ENCODE assay signal across 9 mouse cellular contexts in the genomic region with DNA sequence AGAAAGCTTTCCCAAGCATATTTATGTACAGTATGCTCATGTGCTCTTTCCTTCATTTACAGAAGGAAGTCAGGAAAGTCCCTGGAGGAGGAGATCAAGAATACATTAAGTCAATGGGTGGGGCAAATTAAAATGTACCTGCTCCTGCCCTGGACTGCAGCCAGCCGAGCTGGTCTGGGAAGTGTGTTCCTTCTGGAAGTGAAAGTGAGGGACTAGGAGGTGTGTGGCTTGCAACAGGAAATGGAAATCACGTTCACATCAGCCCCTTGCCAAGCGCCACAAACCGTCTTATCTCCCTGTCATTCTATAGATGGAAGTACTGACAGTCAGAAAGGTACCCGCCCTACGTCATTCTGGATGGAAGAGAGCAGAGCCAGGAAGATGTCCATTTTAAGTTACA. TPM values are rescaled to one million over a fixed set of nuclear protein-coding genes. Genes with fewer than 3 reads are reported as not detected.
A peak's percentile ranks its signal among the peaks of the same experiment; 100 is the strongest.
DNase-seq lines count a peak whose midpoint lies in the region; ATAC-seq and TF ChIP-seq lines count a peak whose summit lies in the region.
"Had no signal": no experiment of that assay in that cellular context is flagged by ENCODE, and none has a peak within 500 bp of the region (broad histone marks: within the 10 kb centered on the region; RNA-seq: fewer than 3 reads in every experiment).

No protein-coding gene starts in this region.

- peaks cover 41 to 62% of the 10 kb centered on the region in 2 experiments for H3K4me1 ChIP-seq in CH12.LX (ENCODE audit: control insufficient read depth in 1 of 2, insufficient read depth in 2 of 2)
- H3K4me1 ChIP-seq in heart, embryonic 12.5 days (replicated peaks) = peaks cover 12% of the 10 kb centered on the region; the same call in 1 of the 2 replicates
- H3K4me1 ChIP-seq in hindbrain, embryonic 11.5 days (replicated peaks; ENCODE audit: control insufficient read depth, insufficient read depth, low read length) = no peaks in the 10 kb centered on the region
- peaks cover 5% of the 10 kb centered on the region for H3K4me1 ChIP-seq in midbrain, embryonic 10.5 days

- WGBS in heart, embryonic 12.5 days = 34% methylated on average over 6 of the region's 6 CpGs
- whole genome bisulfite sequencing in hindbrain, embryonic 11.5 days = 77% methylated on average over 6 of the region's 6 CpGs
- 78% methylated on average over 6 of the region's 6 CpGs for WGBS in midbrain, embryonic 10.5 days

- no peak for TF ChIP-seq EP300 in CH12.LX (IDR thresholded peaks at IDR 0.05; ENCODE audit: low read length)

- TF ChIP-seq POLR2A in CH12.LX (IDR thresholded peaks at IDR 0.05; ENCODE audit: low read depth, low read length) = no peak

- H3K9me3 ChIP-seq in CH12.LX (replicated peaks; ENCODE audit: low read length) = no peaks in the 10 kb centered on the region
- H3K9me3 ChIP-seq in heart, embryonic 12.5 days (replicated peaks) = no peaks in the 10 kb centered on the region
- no peaks in the 10 kb centered on the region for H3K9me3 ChIP-seq in hindbrain, embryonic 11.5 days (ENCODE audit: control insufficient read depth, low read length)
- H3K9me3 ChIP-seq in midbrain, embryonic 10.5 days (replicated peaks) = no peaks in the 10 kb centered on the region

- TF ChIP-seq CTCF in CH12.LX (conservative IDR thresholded peaks at IDR 0.05 in 1 of 2, IDR thresholded peaks at IDR 0.05 in 1 of 2; ENCODE audit: low read depth in 2 of 2, low read length in 2 of 2) = no peak

- dilution Hi-C loops in CH12.LX (cut with MboI; ENCODE audit: extremely low pct_ligation_motif_present, extremely low pct_unique_long_range_greater_than_20kb, low sequenced_read_pairs) = no loop called here

- H3K4me2 ChIP-seq in CH12.LX (ENCODE audit: insufficient read depth, low read depth, poor library complexity, severe bottlenecking) = 0 out of 2 replicates have a peak overlapping the region, but pooled peaks have one; percentile 37
- H3K4me2 ChIP-seq in heart, embryonic 12.5 days = peak overlapping the region; percentile 34
- no peak overlapping the region for H3K4me2 ChIP-seq in hindbrain, embryonic 11.5 days (replicated peaks; ENCODE audit: low read depth, low read length)

- TF ChIP-seq RAD21 in CH12.LX (IDR thresholded peaks at IDR 0.05; ENCODE audit: low read depth, low read length) = no peak

- H3K27me3 ChIP-seq in CH12.LX (replicated peaks) = no peaks in the 10 kb centered on the region
- H3K27me3 ChIP-seq in heart, embryonic 12.5 days (replicated peaks) = peaks cover 17% of the 10 kb centered on the region; the same call in 1 of the 2 replicates
- no peaks in the 10 kb centered on the region for H3K27me3 ChIP-seq in hindbrain, embryonic 11.5 days (ENCODE audit: control insufficient read depth, insufficient read depth, low read length)
- H3K27me3 ChIP-seq in midbrain, embryonic 10.5 days (ENCODE audit: low read depth, poor library complexity, severe bottlenecking) = no peaks in the 10 kb centered on the region

- H3K9ac ChIP-seq in CH12.LX (ENCODE audit: insufficient read depth, low read depth) = no peak overlapping the region; the same call in 1 of the 2 replicates
- no peak overlapping the region for H3K9ac ChIP-seq in heart, embryonic 12.5 days
- no peak overlapping the region for H3K9ac ChIP-seq in hindbrain, embryonic 11.5 days (ENCODE audit: low read depth, low read length)

- H3K27ac ChIP-seq in CH12.LX (ENCODE audit: insufficient read depth, low read depth) = peak overlapping the region; percentile 35
- no peak overlapping the region for H3K27ac ChIP-seq in heart, embryonic 12.5 days (ENCODE audit: poor library complexity, severe bottlenecking)
- H3K27ac ChIP-seq in hindbrain, embryonic 11.5 days (ENCODE audit: low read depth, low read length) = no peak overlapping the region
- no peak overlapping the region for H3K27ac ChIP-seq in midbrain, embryonic 10.5 days (replicated peaks)

- ATAC-seq in heart, embryonic 12.5 days (ENCODE audit: insufficient number of reproducible peaks, low FRiP score) = no peak
- no peak for ATAC-seq in hindbrain, embryonic 11.5 days (ENCODE audit: low FRiP score)

- peak overlapping the region; percentile 64 to 90 (median 82) for H3K4me3 ChIP-seq in CH12.LX (replicated peaks in 1 of 3; ENCODE audit: low read depth in 2 of 3, low read length in 2 of 3, poor library complexity in 1 of 3)
- no peak overlapping the region for H3K4me3 ChIP-seq in heart, embryonic 12.5 days
- H3K4me3 ChIP-seq in hindbrain, embryonic 11.5 days (ENCODE audit: low read depth, low read length) = no peak overlapping the region
- H3K4me3 ChIP-seq in midbrain, embryonic 10.5 days = no peak overlapping the region

- peak; percentile 32 for DNase-seq in CH12.LX (ENCODE audit: extremely low read depth)
- DNase-seq in kidney, adult 9 months = peak; percentile 68
- DNase-seq in lung, postnatal 10 days = peak; percentile 66
- no peak for DNase-seq in hindbrain, embryonic 11.5 days (ENCODE audit: low spot score)
- no peak for DNase-seq in embryo, embryonic 10 days (ENCODE audit: low spot score)
- no peak for DNase-seq in midbrain, embryonic 10.5 days (ENCODE audit: low spot score)

- H3K36me3 ChIP-seq in CH12.LX (replicated peaks in 1 of 2; ENCODE audit: control insufficient read depth in 1 of 2, insufficient read depth in 1 of 2, low read length in 1 of 2) = peaks cover 0 to 30% of the 10 kb centered on the region in 2 experiments
- no peaks in the 10 kb centered on the region for H3K36me3 ChIP-seq in heart, embryonic 12.5 days
- H3K36me3 ChIP-seq in hindbrain, embryonic 11.5 days (ENCODE audit: control insufficient read depth, insufficient read depth, low read length) = no peaks in the 10 kb centered on the region
- H3K36me3 ChIP-seq in midbrain, embryonic 10.5 days = no peaks in the 10 kb centered on the region

- in situ Hi-C loops in CH12.LX (cut with MboI; ENCODE audit: low pct_ligation_motif_present, low pct_unique_long_range_greater_than_20kb, low sequenced_read_pairs) = loop anchor here (10.0 kb wide), 1 partner anchor 190 kb away; no protein-coding TSS in a partner anchor

- peaks cover 8% of the 10 kb centered on the region for H3K79me2 ChIP-seq in CH12.LX (replicated peaks; ENCODE audit: control insufficient read depth, extremely low read depth, insufficient read depth, poor library complexity, severe bottlenecking)

TF ChIP-seq in CH12.LX, 34 proteins besides CTCF, POLR2A, EP300 and RAD21:
- TF ChIP-seq JUND (conservative IDR thresholded peaks at IDR 0.05; ENCODE audit: low read depth, low read length) (no peak), SMC3 (IDR thresholded peaks at IDR 0.05; ENCODE audit: low read depth, low read length) (no peak), MXI1 (IDR thresholded peaks at IDR 0.05; ENCODE audit: low read depth, low read length) (no peak), BHLHE40 (IDR thresholded peaks at IDR 0.05; ENCODE audit: low read depth, low read length) (no peak; the same call in none of the 2 replicates), NELFE (IDR thresholded peaks at IDR 0.05; ENCODE audit: low read depth, low read length) (no peak), MAFK (IDR thresholded peaks at IDR 0.05; ENCODE audit: insufficient replicate concordance, low read length) (no peak), TBP (conservative IDR thresholded peaks at IDR 0.05; ENCODE audit: low read depth, low read length) (no peak), USF2 (conservative IDR thresholded peaks at IDR 0.05; ENCODE audit: low read depth, low read length) (no peak), TCF12 (IDR thresholded peaks at IDR 0.05; ENCODE audit: low read depth, low read length) (0 out of 2 replicates have a peak, but pooled peaks have one; percentile 3), MAX (IDR thresholded peaks at IDR 0.05; ENCODE audit: low read length) (no peak), ZC3H11A (IDR thresholded peaks at IDR 0.05; ENCODE audit: low read depth, low read length) (no peak), JUN (IDR thresholded peaks at IDR 0.05; ENCODE audit: insufficient read depth, low read depth, low read length) (no peak), MEF2A (IDR thresholded peaks at IDR 0.05; ENCODE audit: borderline replicate concordance, low read depth, low read length) (no peak), GABPA (IDR thresholded peaks at IDR 0.05; ENCODE audit: insufficient replicate concordance, low read depth, low read length) (no peak), ETS1 (conservative IDR thresholded peaks at IDR 0.05; ENCODE audit: low read depth, low read length) (peak; percentile 44; the same call in 1 of the 2 replicates), UBTF (IDR thresholded peaks at IDR 0.05; ENCODE audit: low read depth, low read length) (no peak), ELF1 (IDR thresholded peaks at IDR 0.05; ENCODE audit: low read depth, low read length) (0 out of 2 replicates have a peak, but pooled peaks have one; percentile 15), POLR2AphosphoS2 (IDR thresholded peaks at IDR 0.05; ENCODE audit: low read depth, low read length) (no peak), SIN3A (IDR thresholded peaks at IDR 0.05; ENCODE audit: low read length) (no peak), USF1 (IDR thresholded peaks at IDR 0.05; ENCODE audit: low read depth, low read length) (no peak), ZNF384 (IDR thresholded peaks at IDR 0.05; ENCODE audit: low read depth, low read length) (peak; percentile 90; the same call in 1 of the 2 replicates), MYC (IDR thresholded peaks at IDR 0.05; ENCODE audit: low read depth, low read length) (no peak), MAZ (IDR thresholded peaks at IDR 0.05; ENCODE audit: low read depth, low read length) (no peak), IRF4 (IDR thresholded peaks at IDR 0.05; ENCODE audit: low read depth, low read length) (0 out of 2 replicates have a peak, but pooled peaks have one; percentile 5)

RNA-seq across cellular contexts. Expression of a gene that starts 0.4 kb away (rescaled TPM):
- total RNA-seq in CH12.LX (2012; rRNA removed) = 62.5 and 93.9 TPM in 2 replicates
- total RNA-seq in CH12.LX (2014; rRNA removed) = 127 and 139 TPM in 2 replicates
- 47.0 and 63.3 TPM in 2 replicates for polyA plus RNA-seq in CH12.LX (2012; ENCODE audit: insufficient read length, low read depth)
- 0.09 TPM in 2 replicates for polyA plus RNA-seq in heart, embryonic 12.5 days (2016; fragmentation: Nextera tagmentation; extraction: Ambion mirVana)
- polyA plus RNA-seq in hindbrain, embryonic 11.5 days (2014; fragmentation: Nextera tagmentation; extraction: Ambion mirVana) = 0.06 and 0.25 TPM in 2 replicates
- not detected in 2 replicates for polyA plus RNA-seq in midbrain, embryonic 10.5 days (2016; fragmentation: Nextera tagmentation; extraction: Ambion mirVana)
- total RNA-seq: layer of hippocampus, adult 18-20 months had no signal
- polyA plus RNA-seq: neural tube, embryonic 14.5 days had no signal

Comparison
In these comparisons a context has a peak if more than half of its experiments do, and no peak if none do; other contexts are left out.
1. DNase-seq: peak in CH12.LX (single experiment), kidney, adult 9 months (single experiment) and lung, postnatal 10 days (single experiment); none in hindbrain, embryonic 11.5 days (single experiment), embryo, embryonic 10 days (single experiment) and midbrain, embryonic 10.5 days (single experiment).
2. H3K4me3 ChIP-seq: peak in CH12.LX (3 of 3); none in heart, embryonic 12.5 days (single experiment), hindbrain, embryonic 11.5 days (single experiment) and midbrain, embryonic 10.5 days (single experiment).
3. RNA of a gene that starts 0.4 kb away (polyA plus RNA-seq): 47.0 to 63.3 TPM in CH12.LX; 0.06 to 0.25 TPM in hindbrain, embryonic 11.5 days, 0.09 TPM in heart, embryonic 12.5 days and not detected in midbrain, embryonic 10.5 days; every median in the first group is over 10 times any median in the second.